Mouse (Mus musculus) CH12.LX (cell line): ENCODE measurements around the gene Fkbp4.

ENCODE experiments used
- CHD1 ChIP-seq: IDR thresholded peaks from 2 replicates; pipeline ENCODE4 v1.6.1; 2012; ENCODE audit warnings: low read depth, low read length, improper control_type of control experiment, inconsistent platforms
- CTCF ChIP-seq, 2 experiments: IDR thresholded peaks in 1 of 2; conservative IDR thresholded peaks in 1 of 2; 2 replicates each; pipeline ENCODE4 v1.5.1; 2011 to 2012; ENCODE audit warnings: low read depth in 2 of 2, low read length in 2 of 2, improper control_type of control experiment in 1 of 2, inconsistent platforms in 1 of 2, mild to moderate bottlenecking in 1 of 2, moderate library complexity in 1 of 2
- EP300 ChIP-seq: IDR thresholded peaks from 2 replicates; pipeline ENCODE4 v1.6.1; 2011; ENCODE audit warnings: low read length, improper control_type of control experiment
- KAT2A ChIP-seq: IDR thresholded peaks from 2 replicates; pipeline ENCODE4 v1.6.1; 2012; ENCODE audit warnings: low read length, improper control_type of control experiment, inconsistent platforms; ENCODE audit not compliant: insufficient replicate concordance
- MAFK ChIP-seq: IDR thresholded peaks from 2 replicates; pipeline ENCODE4 v1.6.1; 2011; ENCODE audit warnings: low read length, improper control_type of control experiment; ENCODE audit not compliant: insufficient replicate concordance
- MAX ChIP-seq: IDR thresholded peaks from 2 replicates; pipeline ENCODE4 v1.6.1; 2011; ENCODE audit warnings: low read length, improper control_type of control experiment
- MXI1 ChIP-seq: IDR thresholded peaks from 2 replicates; pipeline ENCODE4 v1.6.1; 2011; ENCODE audit warnings: mild to moderate bottlenecking, low read depth, low read length, improper control_type of control experiment
- NRF1 ChIP-seq: IDR thresholded peaks from 2 replicates; pipeline ENCODE4 v1.6.1; 2014; ENCODE audit warnings: low read depth, mild to moderate bottlenecking, inconsistent platforms, low read length, improper control_type of control experiment, moderate library complexity
- POLR2A ChIP-seq: IDR thresholded peaks from 2 replicates; pipeline ENCODE4 v1.6.1; 2011; ENCODE audit warnings: low read depth, mild to moderate bottlenecking, improper control_type of control experiment, low read length
- POLR2AphosphoS2 ChIP-seq: IDR thresholded peaks from 2 replicates; pipeline ENCODE4 v1.6.1; 2011; ENCODE audit warnings: low read depth, low read length, improper control_type of control experiment
- RAD21 ChIP-seq: IDR thresholded peaks from 2 replicates; pipeline ENCODE4 v1.6.1; 2011; ENCODE audit warnings: low read depth, mild to moderate bottlenecking, low read length, improper control_type of control experiment, moderate library complexity

- no peak for TF ChIP-seq EP300
- TF ChIP-seq MAX, result no peak
- TF ChIP-seq CTCF (conservative IDR thresholded peaks at IDR 0.05 in 1 of 2, IDR thresholded peaks at IDR 0.05 in 1 of 2; ENCODE audit: low read depth in 2 of 2, low read length in 2 of 2), result peak in 1 of 2 experiments; percentile 48; a peak in 2 of 4 replicates
- no peak for TF ChIP-seq KAT2A
- TF ChIP-seq POLR2A, result no peak
- TF ChIP-seq MXI1, result peak; percentile 56; the same call in 1 of the 2 replicates
- TF ChIP-seq MAFK, result no peak
- no peak for TF ChIP-seq NRF1
- no peak; the same call in 1 of the 2 replicates for TF ChIP-seq RAD21
- no peak for TF ChIP-seq POLR2AphosphoS2
- no peak for TF ChIP-seq CHD1
Measured at GRCm38 (mm10) chr6:128469451-128469850, 31.0 kb upstream of the Fkbp4 start.
